Mouse (Mus musculus): ENCODE measurements around the gene Inca1. TPM values are rescaled to one million over a fixed set of nuclear protein-coding genes. Genes with fewer than 3 reads are reported as not detected.
A peak's percentile ranks its signal among the peaks of the same experiment; 100 is the strongest.

Gene Inca1
- total RNA-seq (2012; rRNA removed) (0.35 and 0.46 TPM in 2 replicates), polyA plus RNA-seq (2012; ENCODE audit: insufficient read depth in 1 of 2, insufficient read length in 2 of 2, low read depth in 1 of 2, low replicate concordance in 2 of 2, missing spikeins in 1 of 2) (1 to 10 TPM in 1 of 2 experiments, not detected in 1; 2.2 TPM)

DNA sequence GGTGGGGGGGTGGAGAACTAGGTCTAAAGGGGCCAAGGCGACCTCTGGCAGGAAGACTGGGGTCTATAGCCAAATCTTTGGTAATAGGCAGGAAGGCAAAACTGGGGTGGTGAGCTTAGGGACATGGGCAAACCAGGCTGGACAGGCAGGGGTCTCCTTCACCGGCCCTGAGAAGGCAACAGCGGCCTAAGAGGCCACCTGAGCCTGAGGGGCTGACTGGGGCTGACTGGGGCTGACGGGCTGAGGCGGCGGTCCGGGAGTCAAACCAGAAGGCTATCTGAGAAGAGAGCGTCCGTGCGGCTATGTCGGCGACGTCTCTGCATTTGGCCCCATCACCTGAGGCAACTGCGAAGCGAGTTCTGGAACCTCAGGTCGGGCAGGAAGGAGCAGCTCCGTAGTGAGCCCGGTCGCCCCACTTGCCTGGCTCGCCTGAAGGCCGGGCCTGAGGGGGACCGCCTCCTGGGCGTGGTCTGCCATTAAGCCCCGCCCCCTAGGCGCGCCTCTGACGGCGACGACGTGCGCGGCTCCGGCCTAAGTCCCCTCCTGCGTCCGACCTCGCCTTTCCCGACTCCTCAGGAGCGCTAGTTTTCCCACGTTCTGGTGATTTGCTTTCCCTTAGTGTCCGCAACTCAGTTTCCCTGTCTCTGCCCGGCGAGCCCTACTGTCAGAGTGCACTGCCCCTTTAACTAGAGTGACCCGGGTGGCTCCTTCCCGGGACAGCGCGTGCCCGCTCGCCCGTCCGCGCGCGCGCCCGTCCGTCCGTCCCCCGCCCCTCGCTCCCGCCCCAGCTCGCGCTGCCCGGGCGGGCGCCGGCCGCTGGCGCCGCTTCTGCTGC is at the start of gene Inca1, which contains the start of gene Kif1c:
TSS of gene Inca1 (minus strand) at position 434 of the 835 bp plus-strand sequence.
TSS of gene Kif1c (plus strand) at position 827 of the 835 bp plus-strand sequence.
- peak; percentile 97 for DNase-seq (ENCODE audit: low read depth, low spot score)
- H3K4me3 ChIP-seq (ENCODE audit: control insufficient read depth in 1 of 2, insufficient read depth in 1 of 2, low read depth in 2 of 2, low read length in 2 of 2), result peak within 1 kb of the TSS; percentile 80 to 91
- no peaks in the 10 kb centered on the region for H3K9me3 ChIP-seq (replicated peaks; ENCODE audit: insufficient read depth, low read length)
- peak within 1 kb of the TSS; percentile 77 for H3K27ac ChIP-seq (ENCODE audit: control insufficient read depth, low read depth, low read length)
- no peaks in the 10 kb centered on the region for H3K27me3 ChIP-seq (ENCODE audit: control insufficient read depth in 1 of 2, insufficient read depth in 2 of 2, low read length in 2 of 2)
- peaks cover 0 to 5% of the 10 kb centered on the region in 2 experiments; a peak in 2 of 4 replicates for H3K36me3 ChIP-seq (ENCODE audit: control insufficient read depth in 1 of 2, insufficient read depth in 2 of 2, low read length in 2 of 2)
- peak within 1 kb of the TSS; percentile 84 for H3K9ac ChIP-seq (ENCODE audit: control insufficient read depth, low read depth, low read length, poor library complexity, severe bottlenecking)
- TF ChIP-seq POLR2AphosphoS5 (IDR thresholded peaks at IDR 0.05; ENCODE audit: borderline replicate concordance, low read depth, low read length) (no peak), MAZ (IDR thresholded peaks at IDR 0.05; ENCODE audit: low read depth, low read length) (0 out of 2 replicates have a peak, but pooled peaks have one; percentile 53), ZNF384 (IDR thresholded peaks at IDR 0.05; ENCODE audit: low read depth, low read length) (no peak), NRF1 (IDR thresholded peaks at IDR 0.05; ENCODE audit: insufficient read depth, low read depth, low read length, poor library complexity, severe bottlenecking) (0 out of 2 replicates have a peak, but pooled peaks have one; percentile 44), CHD2 (IDR thresholded peaks at IDR 0.05; ENCODE audit: low read length) (no peak), USF1 (IDR thresholded peaks at IDR 0.05; ENCODE audit: low read depth, low read length) (no peak), JUND (IDR thresholded peaks at IDR 0.05; ENCODE audit: low read depth, low read length) (no peak), CTCF (IDR thresholded peaks at IDR 0.05 in 2 of 3, conservative IDR thresholded peaks at IDR 0.05 in 1 of 3; ENCODE audit: control insufficient read depth in 1 of 3, insufficient read depth in 1 of 3, low read depth in 2 of 3, low read length in 3 of 3, poor library complexity in 1 of 3, severe bottlenecking in 1 of 3) (no peak), SIN3A (IDR thresholded peaks at IDR 0.05; ENCODE audit: low read length) (0 out of 2 replicates have a peak, but pooled peaks have one; percentile 61), POLR2AphosphoS2 (IDR thresholded peaks at IDR 0.05; ENCODE audit: low read length) (peak; percentile 64; the same call in 1 of the 2 replicates), GATA1 (IDR thresholded peaks at IDR 0.05; ENCODE audit: low read depth, low read length) (no peak), TBP (IDR thresholded peaks at IDR 0.05; ENCODE audit: low read depth, low read length) (peak; percentile 48; the same call in 1 of the 2 replicates), MAX (IDR thresholded peaks at IDR 0.05; ENCODE audit: low read length) (0 out of 2 replicates have a peak, but pooled peaks have one; percentile 27), ETS1 (IDR thresholded peaks at IDR 0.05; ENCODE audit: low read depth, low read length) (no peak), CHD1 (IDR thresholded peaks at IDR 0.05; ENCODE audit: low read depth, low read length) (peak; percentile 28; the same call in 1 of the 2 replicates), POLR2A (IDR thresholded peaks at IDR 0.05; ENCODE audit: control insufficient read depth in 1 of 2, insufficient read depth in 1 of 2, low read depth in 1 of 2, low read length in 2 of 2, poor library complexity in 1 of 2) (peak; percentile 75 to 90), NELFE (IDR thresholded peaks at IDR 0.05; ENCODE audit: low read depth, low read length) (peak; percentile 70), TCF12 (IDR thresholded peaks at IDR 0.05; ENCODE audit: low read depth, low read length) (peak; percentile 39; the same call in 1 of the 2 replicates)
- peaks cover 3 to 7% of the 10 kb centered on the region in 2 experiments; a peak in 3 of 4 replicates for H3K4me1 ChIP-seq (ENCODE audit: control insufficient read depth in 1 of 2, insufficient read depth in 2 of 2, low read length in 2 of 2)
- no peaks in the 10 kb centered on the region; the same call in 1 of the 2 replicates for H3K79me2 ChIP-seq (ENCODE audit: control insufficient read depth, insufficient read depth, low read length, poor library complexity)

All from MEL (cell line).